Mouse (Mus musculus): ENCODE results near the gene Jakmip3. TPM values are rescaled to one million over a fixed set of nuclear protein-coding genes. Genes with fewer than 3 reads are reported as not detected.
A peak's percentile ranks its signal among the peaks of the same experiment; 100 is the strongest.

Jakmip3 gene
- polyA plus RNA-seq, 1 experiment from 2014 or later, result 5.5 TPM

- ATAC-seq (ENCODE audit: low FRiP score, low read depth), result no peak
- H3K36me3 ChIP-seq, result no peaks in the 10 kb centered on the region
These were observed 72.3 kb downstream of the Jakmip3 start for GRCm38 (mm10) chr7:139012767-139013369.

GRCm38 (mm10) chr7:139015143-139015542 is 74.6 kb downstream of the Jakmip3 start:
- Histone ChIP-seq H3K4me1 (no peaks in the 10 kb centered on the region), H3K27ac (no peak overlapping the region), H3K9me3 (no peaks in the 10 kb centered on the region), H3K4me3 (no peak overlapping the region), H3K9ac (no peak overlapping the region), H3K27me3 (replicated peaks) (no peaks in the 10 kb centered on the region), H3K4me2 (replicated peaks) (no peak overlapping the region), H3K36me3 (no peaks in the 10 kb centered on the region)
- ATAC-seq (ENCODE audit: low FRiP score, low read depth), result no peak
- 81% methylated on average over 6 of the region's 6 CpGs for WGBS

More at GRCm38 (mm10) chr7:139012767-139013369, 72.3 kb downstream of the Jakmip3 start:
- no peak overlapping the region for H3K27ac ChIP-seq
- H3K4me3 ChIP-seq, result no peak overlapping the region
- no peak overlapping the region for H3K4me2 ChIP-seq (replicated peaks)
- 45% methylated on average over 6 of the region's 6 CpGs for WGBS
- H3K9ac ChIP-seq, result no peak overlapping the region
- no peaks in the 10 kb centered on the region for H3K27me3 ChIP-seq (replicated peaks)
- no peaks in the 10 kb centered on the region for H3K4me1 ChIP-seq
- H3K9me3 ChIP-seq, result no peaks in the 10 kb centered on the region

- Histone ChIP-seq H3K27ac (no peak overlapping the region), H3K4me3 (no peak overlapping the region), H3K9me3 (no peaks in the 10 kb centered on the region), H3K4me2 (replicated peaks) (no peak overlapping the region), H3K9ac (no peak overlapping the region), H3K36me3 (no peaks in the 10 kb centered on the region), H3K27me3 (replicated peaks) (no peaks in the 10 kb centered on the region), H3K4me1 (peaks cover 5% of the 10 kb centered on the region)
- 77% methylated on average over 11 of the region's 11 CpGs for WGBS
- no peak for ATAC-seq (ENCODE audit: low FRiP score, low read depth)
These were observed 75.8 kb downstream of the Jakmip3 start for GRCm38 (mm10) chr7:139016288-139016687.

- Histone ChIP-seq H3K9me3 (no peaks in the 10 kb centered on the region), H3K36me3 (no peaks in the 10 kb centered on the region), H3K9ac (no peak overlapping the region), H3K4me2 (replicated peaks) (no peak overlapping the region), H3K4me3 (no peak overlapping the region), H3K27me3 (replicated peaks) (no peaks in the 10 kb centered on the region), H3K27ac (no peak overlapping the region), H3K4me1 (peaks cover 5% of the 10 kb centered on the region)
- no peak for ATAC-seq (ENCODE audit: low FRiP score, low read depth)
- 73% methylated on average over 15 of the region's 15 CpGs for WGBS
These were observed 76.8 kb downstream of the Jakmip3 start for GRCm38 (mm10) chr7:139017249-139017903.

- H3K9me3 ChIP-seq, result no peaks in the 10 kb centered on the region
- no peak overlapping the region for H3K4me3 ChIP-seq
- 11% methylated on average over 18 of the region's 20 CpGs for WGBS
- no peak for ATAC-seq (ENCODE audit: low FRiP score, low read depth)
- H3K36me3 ChIP-seq, result no peaks in the 10 kb centered on the region
- H3K4me2 ChIP-seq (replicated peaks), result peak overlapping the region; percentile 44
- no peak overlapping the region for H3K9ac ChIP-seq
- peaks cover 5% of the 10 kb centered on the region for H3K4me1 ChIP-seq
- H3K27me3 ChIP-seq (replicated peaks), result no peaks in the 10 kb centered on the region
- H3K27ac ChIP-seq, result no peak overlapping the region
These were observed 80.4 kb downstream of the Jakmip3 start for GRCm38 (mm10) chr7:139020884-139021283.

- Histone ChIP-seq H3K4me3 (no peak overlapping the region), H3K36me3 (no peaks in the 10 kb centered on the region), H3K9me3 (no peaks in the 10 kb centered on the region), H3K4me2 (replicated peaks) (no peak overlapping the region), H3K27me3 (replicated peaks) (no peaks in the 10 kb centered on the region), H3K27ac (no peak overlapping the region), H3K4me1 (peaks cover 5% of the 10 kb centered on the region), H3K9ac (no peak overlapping the region)
- no peak for ATAC-seq (ENCODE audit: low FRiP score, low read depth)
- 81% methylated on average over 1 of the region's 1 CpGs for WGBS
These were observed 80.8 kb downstream of the Jakmip3 start for GRCm38 (mm10) chr7:139021326-139021725.

- no peaks in the 10 kb centered on the region for H3K9me3 ChIP-seq
- H3K4me2 ChIP-seq (replicated peaks), result no peak overlapping the region
These were observed 86.6 kb downstream of the Jakmip3 start for GRCm38 (mm10) chr7:139027136-139027535.

GRCm38 (mm10) chr7:139031215-139031614 is 90.7 kb downstream of the Jakmip3 start:
- Histone ChIP-seq H3K9ac (no peak overlapping the region), H3K4me2 (replicated peaks) (no peak overlapping the region), H3K27ac (no peak overlapping the region), H3K4me1 (no peaks in the 10 kb centered on the region), H3K4me3 (no peak overlapping the region), H3K27me3 (replicated peaks) (no peaks in the 10 kb centered on the region), H3K36me3 (no peaks in the 10 kb centered on the region), H3K9me3 (no peaks in the 10 kb centered on the region)
- ATAC-seq (ENCODE audit: low FRiP score, low read depth), result no peak
- 91% methylated on average over 4 of the region's 4 CpGs for WGBS

More at GRCm38 (mm10) chr7:139027136-139027535, 86.6 kb downstream of the Jakmip3 start:
- no peak overlapping the region for H3K4me3 ChIP-seq
- H3K36me3 ChIP-seq, result no peaks in the 10 kb centered on the region
- H3K9ac ChIP-seq, result no peak overlapping the region
- no peak for ATAC-seq (ENCODE audit: low FRiP score, low read depth)
- 77% methylated on average over 5 of the region's 5 CpGs for WGBS
- no peaks in the 10 kb centered on the region for H3K27me3 ChIP-seq (replicated peaks)
- H3K27ac ChIP-seq, result no peak overlapping the region
- H3K4me1 ChIP-seq, result no peaks in the 10 kb centered on the region

GRCm38 (mm10) chr7:139063406-139063805 is 122.9 kb downstream of the Jakmip3 start:
- 54% methylated on average over 4 of the region's 4 CpGs for WGBS
- H3K4me2 ChIP-seq (replicated peaks), result no peak overlapping the region
- H3K36me3 ChIP-seq, result no peaks in the 10 kb centered on the region
- H3K4me1 ChIP-seq, result no peaks in the 10 kb centered on the region
- ATAC-seq (ENCODE audit: low FRiP score, low read depth), result no peak
- no peaks in the 10 kb centered on the region for H3K9me3 ChIP-seq
- H3K9ac ChIP-seq, result no peak overlapping the region
- no peak overlapping the region for H3K4me3 ChIP-seq
- H3K27ac ChIP-seq, result no peak overlapping the region
- no peaks in the 10 kb centered on the region for H3K27me3 ChIP-seq (replicated peaks)

- 1% methylated on average over 2 of the region's 2 CpGs for WGBS
- Histone ChIP-seq H3K27me3 (replicated peaks) (no peaks in the 10 kb centered on the region), H3K9ac (no peak overlapping the region), H3K9me3 (no peaks in the 10 kb centered on the region), H3K27ac (no peak overlapping the region), H3K36me3 (no peaks in the 10 kb centered on the region), H3K4me2 (replicated peaks) (no peak overlapping the region), H3K4me3 (no peak overlapping the region), H3K4me1 (peaks cover 6% of the 10 kb centered on the region)
- ATAC-seq (ENCODE audit: low FRiP score, low read depth), result peak; percentile 66
These were observed 127.7 kb downstream of the Jakmip3 start for GRCm38 (mm10) chr7:139068182-139068623.

GRCm38 (mm10) chr7:139074189-139074588 is 133.7 kb downstream of the Jakmip3 start:
- Histone ChIP-seq H3K4me1 (peaks cover 62% of the 10 kb centered on the region), H3K36me3 (no peaks in the 10 kb centered on the region), H3K4me2 (replicated peaks) (no peak overlapping the region), H3K9me3 (no peaks in the 10 kb centered on the region), H3K9ac (no peak overlapping the region), H3K27ac (peak overlapping the region; percentile 91), H3K27me3 (replicated peaks) (no peaks in the 10 kb centered on the region), H3K4me3 (no peak overlapping the region)
- 5% methylated on average over 6 of the region's 6 CpGs for WGBS
- peak; percentile 39 for ATAC-seq (ENCODE audit: low FRiP score, low read depth)

GRCm38 (mm10) chr7:139075054-139075794 is 134.7 kb downstream of the Jakmip3 start:
- Histone ChIP-seq H3K9me3 (no peaks in the 10 kb centered on the region), H3K36me3 (no peaks in the 10 kb centered on the region), H3K27ac (peak overlapping the region; percentile 91), H3K9ac (0 out of 2 replicates have a peak overlapping the region, but pooled peaks have one; percentile 30), H3K27me3 (replicated peaks) (no peaks in the 10 kb centered on the region), H3K4me2 (replicated peaks) (peak overlapping the region; percentile 33), H3K4me3 (no peak overlapping the region), H3K4me1 (peaks cover 67% of the 10 kb centered on the region)
- 10% methylated on average over 14 of the region's 14 CpGs for WGBS
- ATAC-seq (ENCODE audit: low FRiP score, low read depth), result peak; percentile 69
